Mouse (Mus musculus) frontal cortex, postnatal 36 days (tissue): ENCODE results near the gene Cacnb4.

Source experiments
- DNase-seq, 2 experiments: peaks; one replicate each; pipeline ENCODE4 v3.0.0; 2022; ENCODE audit warnings: low spot score in 2 of 2

The Cacnb4 gene

GRCm38 (mm10) chr2:52474570-52474969, 202.1 kb downstream of the Cacnb4 start:
- no peak for DNase-seq

DNA sequence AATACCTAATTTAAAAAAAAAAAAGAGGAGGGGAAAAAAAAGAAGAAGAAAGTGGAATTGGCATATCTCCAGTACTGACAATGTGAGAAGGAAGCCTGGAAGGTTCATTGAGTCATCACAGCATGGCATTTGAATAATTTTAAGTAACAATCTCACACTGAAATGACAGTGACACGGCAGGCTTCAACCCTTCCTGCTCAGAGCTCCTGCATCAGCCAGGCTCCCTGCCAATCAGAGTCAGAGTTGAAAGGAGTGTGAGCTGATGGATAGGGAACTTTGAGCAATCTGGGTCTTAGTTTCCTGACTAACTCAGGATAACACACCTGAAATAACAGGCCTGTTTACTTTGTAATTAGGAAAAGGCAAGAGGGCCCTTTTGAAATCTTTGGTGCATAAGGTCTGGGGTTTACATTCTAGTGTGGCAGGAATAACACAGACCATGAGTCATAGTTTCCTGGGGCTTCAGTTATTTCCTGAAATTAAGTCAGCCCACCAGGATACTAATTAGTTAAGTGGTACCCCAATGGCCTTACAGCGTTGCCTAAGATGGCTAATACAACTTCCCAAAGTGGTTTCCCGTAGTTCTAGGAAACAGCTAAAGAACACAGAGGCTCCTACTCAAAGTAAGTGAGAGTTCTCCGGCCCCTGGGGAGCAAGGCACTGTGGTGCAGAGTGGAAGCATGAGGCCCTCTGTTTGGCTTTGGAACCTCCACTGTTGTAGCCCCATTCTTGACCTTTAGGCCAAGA, 204.9 kb downstream of the Cacnb4 start:
- DNase-seq = no peak

DNA sequence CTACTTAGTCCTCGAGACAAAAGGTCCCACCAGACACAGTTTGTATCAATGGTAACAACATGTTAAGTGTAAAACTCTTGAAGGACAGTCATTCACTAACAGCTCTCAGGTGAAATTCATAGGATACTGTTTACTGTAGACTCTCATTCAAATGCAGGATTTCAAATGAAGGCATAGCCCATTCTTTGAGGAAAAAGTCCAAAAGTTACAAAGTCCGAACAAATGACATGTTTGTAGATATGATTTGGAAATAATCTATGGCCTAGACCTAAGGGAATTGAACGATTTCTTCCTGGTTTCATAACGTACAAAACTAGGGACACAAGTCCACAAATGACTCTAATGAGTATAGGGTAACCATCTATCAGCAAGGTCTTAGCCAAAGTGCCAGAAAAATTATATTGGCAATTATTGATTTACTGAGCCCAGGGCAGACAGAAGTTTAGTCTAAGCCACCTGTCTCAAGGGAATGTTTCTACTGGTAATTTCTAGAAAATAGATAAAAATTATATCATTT, 206.5 kb downstream of the Cacnb4 start:
- no peak for DNase-seq

- DNase-seq = no peak
Measured at GRCm38 (mm10) chr2:52467629-52468028, 209.0 kb downstream of the Cacnb4 start.

DNA sequence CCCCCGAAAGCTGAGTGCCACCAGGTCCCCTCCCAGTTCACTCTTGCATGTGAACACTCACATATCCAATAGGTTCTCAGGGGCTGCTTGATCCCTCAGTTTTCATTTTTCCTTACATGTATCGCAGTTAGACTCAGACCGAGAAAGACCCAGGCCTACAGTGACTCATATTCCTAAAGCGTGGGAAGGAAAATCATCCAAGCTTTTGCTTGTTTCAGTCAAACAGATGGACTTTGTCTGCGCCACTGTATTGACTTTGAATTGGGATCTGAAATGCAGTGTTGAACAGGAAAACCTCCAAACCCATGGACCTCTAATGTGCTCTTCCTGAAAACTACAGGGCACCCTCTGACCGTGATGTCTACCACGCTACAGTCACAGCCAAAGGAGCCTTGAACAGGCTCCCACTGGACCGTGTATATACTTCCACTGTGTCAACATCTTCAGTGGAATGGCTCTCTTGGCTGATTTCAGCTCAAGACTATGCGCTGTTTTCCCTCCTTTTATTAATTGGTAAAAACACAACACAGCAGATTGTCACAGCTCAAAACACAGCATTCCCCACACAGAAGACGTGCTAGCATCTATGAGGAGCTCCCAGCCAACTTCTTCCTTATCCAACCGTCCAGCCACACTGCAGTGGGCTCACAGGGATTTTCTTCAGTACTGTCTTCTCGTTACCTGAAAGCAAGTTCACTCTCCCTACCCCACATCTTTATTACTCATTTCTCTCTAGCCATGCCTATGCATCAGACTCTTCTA, 215.2 kb downstream of the Cacnb4 start:
- peak; percentile 17 to 37 for DNase-seq

DNA sequence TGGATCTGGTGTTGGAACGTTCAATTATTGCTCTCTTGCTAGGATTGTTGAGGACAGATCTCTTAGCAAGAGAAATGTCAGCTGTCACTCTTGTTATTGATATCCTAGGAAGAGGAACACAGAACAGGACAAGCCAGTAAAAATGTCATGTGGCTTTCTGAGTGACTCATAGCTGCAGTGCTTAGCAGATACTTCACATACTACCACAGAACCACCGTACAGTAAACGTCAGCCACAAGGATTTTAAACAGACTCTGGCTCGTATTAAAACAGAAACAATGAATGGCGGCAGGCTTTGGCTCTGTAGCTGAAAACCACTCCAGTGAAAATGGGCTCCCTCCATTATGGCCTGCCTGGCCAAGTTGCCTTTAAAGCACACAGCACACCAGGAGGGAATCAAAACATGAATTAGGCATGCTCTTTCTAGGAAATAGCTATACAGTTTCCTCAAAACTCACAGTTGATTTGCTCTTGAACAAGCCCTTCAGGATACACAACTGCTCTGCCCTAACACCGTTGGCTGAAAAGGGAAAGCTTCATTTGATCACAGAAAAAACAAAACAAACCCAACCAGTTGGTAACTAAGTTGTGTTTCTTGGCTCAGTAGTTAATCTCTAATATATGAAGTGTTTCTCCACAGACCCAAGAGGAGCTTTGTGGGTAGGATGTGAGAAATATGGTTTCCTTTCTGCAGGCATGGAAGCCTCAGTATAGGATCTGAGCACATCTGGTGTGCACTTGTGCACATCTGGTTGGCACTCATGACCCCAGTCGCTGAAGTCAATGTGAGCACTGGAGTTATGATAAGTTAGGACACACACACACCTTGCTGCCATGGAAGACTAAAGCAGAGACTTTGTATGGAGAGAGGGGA, 220.8 kb downstream of the Cacnb4 start:
- no peak for DNase-seq

- DNase-seq = no peak
Measured at GRCm38 (mm10) chr2:52449818-52450217, 226.8 kb downstream of the Cacnb4 start.

GRCm38 (mm10) chr2:52448916-52449315, 227.7 kb downstream of the Cacnb4 start:
- DNase-seq = no peak

GRCm38 (mm10) chr2:52446648-52447047, 230.0 kb downstream of the Cacnb4 start:
- no peak for DNase-seq

GRCm38 (mm10) chr2:52442125-52442524, 234.5 kb downstream of the Cacnb4 start:
- no peak for DNase-seq

GRCm38 (mm10) chr2:52440420-52441015, 236.1 kb downstream of the Cacnb4 start:
- DNase-seq = no peak

DNA sequence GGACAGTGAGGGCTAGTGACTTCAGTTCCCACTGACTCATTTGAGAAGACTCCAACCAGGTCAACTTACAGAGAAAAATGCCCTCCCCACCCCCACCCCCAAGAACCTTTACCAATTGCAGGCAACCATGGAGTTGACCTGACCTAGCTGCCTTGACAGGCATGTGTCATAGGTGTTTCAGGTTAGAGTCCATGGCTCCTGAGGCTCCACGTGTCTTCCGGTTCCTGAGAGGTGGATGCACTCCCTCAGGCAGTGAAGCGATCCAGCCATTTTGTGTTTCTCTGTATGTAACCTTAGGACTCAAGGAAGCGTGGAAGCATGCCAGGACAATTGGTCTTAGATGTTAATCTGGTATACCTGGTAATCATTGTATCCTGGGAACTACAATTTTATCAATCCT, 238.2 kb downstream of the Cacnb4 start:
- DNase-seq = no peak

- DNase-seq = no peak
Measured at GRCm38 (mm10) chr2:52438013-52438412, 238.6 kb downstream of the Cacnb4 start.

DNA sequence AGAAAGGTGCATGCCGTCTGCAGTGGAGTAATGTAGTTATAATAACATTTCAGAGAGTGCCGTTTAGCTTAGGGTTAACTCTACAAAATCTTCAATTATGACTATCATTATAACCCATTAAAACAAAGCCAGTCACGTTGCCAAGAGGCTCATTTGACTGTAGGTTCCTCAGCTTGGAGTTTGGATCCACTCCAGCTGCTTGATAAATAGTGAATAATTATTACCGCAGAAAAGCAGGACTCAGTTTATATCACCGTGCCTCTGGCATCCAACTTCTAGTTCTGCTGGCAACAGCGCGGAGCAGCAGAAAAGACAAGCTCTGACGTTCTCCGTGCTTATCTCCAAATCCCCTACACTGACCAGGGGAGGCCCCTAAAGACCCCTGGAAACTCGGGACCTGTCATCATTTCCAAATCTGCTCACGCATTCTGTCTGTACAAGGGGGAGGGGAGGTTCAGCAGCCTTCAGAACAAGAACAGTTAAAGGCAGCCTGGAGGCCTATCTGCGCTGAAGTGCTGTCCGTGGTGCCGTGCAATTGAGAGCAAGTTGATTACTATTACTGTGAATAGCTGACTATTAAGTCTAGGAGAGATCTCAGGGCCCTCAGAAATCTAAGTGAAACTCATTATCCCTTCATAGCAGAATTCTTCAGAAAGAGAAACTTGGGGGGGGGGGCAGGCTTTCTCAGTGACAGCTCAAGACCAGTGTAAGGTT, 240.6 kb downstream of the Cacnb4 start:
- DNase-seq = no peak

- no peak for DNase-seq
Measured at GRCm38 (mm10) chr2:52433365-52433764, 243.3 kb downstream of the Cacnb4 start.

GRCm38 (mm10) chr2:52427383-52427782, 249.2 kb downstream of the Cacnb4 start:
- no peak for DNase-seq

DNA sequence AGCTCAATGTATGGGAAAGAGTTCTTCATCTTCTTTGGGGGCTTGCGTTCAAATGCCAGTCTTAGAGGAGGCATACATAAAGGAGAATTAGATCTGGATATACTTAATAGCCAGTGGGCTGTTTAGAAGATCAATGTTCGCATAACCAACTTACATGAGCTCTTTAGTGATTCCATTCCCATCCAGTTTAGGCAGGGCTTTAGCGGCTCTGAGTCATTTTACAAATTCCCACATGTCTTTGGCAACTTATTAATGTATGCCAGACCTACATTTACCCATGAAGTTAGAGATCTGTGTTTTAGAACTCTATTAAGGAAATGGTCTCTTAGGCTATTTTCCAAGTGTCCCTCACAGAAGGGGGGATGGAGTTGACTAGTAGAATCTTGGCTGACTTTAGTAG, 250.6 kb downstream of the Cacnb4 start:
- DNase-seq = no peak

DNA sequence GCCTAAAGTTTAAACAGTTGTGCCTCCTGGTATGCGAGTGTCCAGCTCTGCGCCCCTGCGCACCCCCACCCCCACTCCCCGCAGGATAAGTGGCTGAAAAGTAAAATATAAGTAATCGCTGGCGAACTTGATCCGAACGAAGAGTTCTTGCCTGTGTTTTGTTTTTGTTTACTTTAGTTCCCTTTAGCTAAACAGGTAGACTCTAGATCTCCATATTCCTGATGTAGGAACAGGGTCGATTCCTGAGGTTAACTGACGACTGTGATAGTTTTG, 251.2 kb downstream of the Cacnb4 start:
- no peak for DNase-seq

GRCm38 (mm10) chr2:52424747-52425522, 251.7 kb downstream of the Cacnb4 start, which contains the start of gene Arl5a:
Gene Arl5a, minus strand, starts transcription at chr2:52424901.
- DNase-seq = peak; percentile 92 to 98

GRCm38 (mm10) chr2:52424248-52424728, 252.3 kb downstream of the Cacnb4 start:
- peak in 1 of 2 experiments; percentile 58 for DNase-seq
